Mouse (Mus musculus): Measurements from ENCODE around the gene Gm4565.
"Not testable (repeated sequence)": the region's sequence is repeated elsewhere in the genome, so short reads cannot be mapped to it uniquely, and the experiment has no call there.

The Gm4565 gene

DNA sequence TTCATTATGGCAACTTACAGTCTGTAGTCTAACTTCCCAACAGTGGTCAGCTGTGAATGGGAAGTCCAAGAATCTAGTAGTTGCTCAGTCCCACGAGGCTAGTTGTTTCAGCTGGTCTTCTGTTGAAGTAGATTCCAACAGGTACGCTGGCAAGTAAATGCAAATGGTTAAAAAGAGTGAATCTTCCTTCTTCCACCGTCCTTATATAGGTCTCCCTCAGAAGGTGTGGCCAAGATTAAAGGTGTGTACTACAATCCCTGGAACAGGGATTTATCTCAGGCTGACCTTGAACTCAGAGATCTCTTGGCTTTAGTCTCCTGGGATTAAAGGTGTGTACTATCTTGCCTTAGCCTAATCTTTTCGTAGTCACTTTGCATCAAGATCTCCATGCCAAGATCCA is at the start of gene Gm4565:
TSS of gene Gm4565 (minus strand) at position 101 of the 400 bp plus-strand sequence.
- DNase-seq (ENCODE audit: low read depth, low spot score): not testable (repeated sequence)

DNA sequence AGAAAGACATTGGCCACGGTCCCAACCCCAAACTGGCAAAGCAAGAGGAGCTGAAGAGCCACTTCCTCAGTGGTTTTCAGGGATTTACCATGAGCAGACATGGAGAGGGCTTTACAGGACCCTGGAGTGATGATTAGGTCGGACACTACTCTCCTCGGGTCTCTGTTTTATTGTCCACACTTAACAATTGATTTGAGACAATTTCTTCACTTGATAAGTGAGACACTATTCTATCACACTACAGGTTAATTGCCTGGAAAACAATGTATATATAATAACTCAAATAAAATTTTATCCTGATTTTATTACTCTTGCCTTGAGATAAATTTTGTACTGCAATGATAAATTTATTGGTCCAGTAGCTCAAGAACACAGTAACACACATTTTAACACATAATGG is 22.7 kb downstream of the Gm4565 start, which contains the start of gene Gm4201:
TSS of gene Gm4201 (minus strand) at position 101 of the 400 bp plus-strand sequence.
- DNase-seq (ENCODE audit: low read depth, low spot score): not testable (repeated sequence)

DNA sequence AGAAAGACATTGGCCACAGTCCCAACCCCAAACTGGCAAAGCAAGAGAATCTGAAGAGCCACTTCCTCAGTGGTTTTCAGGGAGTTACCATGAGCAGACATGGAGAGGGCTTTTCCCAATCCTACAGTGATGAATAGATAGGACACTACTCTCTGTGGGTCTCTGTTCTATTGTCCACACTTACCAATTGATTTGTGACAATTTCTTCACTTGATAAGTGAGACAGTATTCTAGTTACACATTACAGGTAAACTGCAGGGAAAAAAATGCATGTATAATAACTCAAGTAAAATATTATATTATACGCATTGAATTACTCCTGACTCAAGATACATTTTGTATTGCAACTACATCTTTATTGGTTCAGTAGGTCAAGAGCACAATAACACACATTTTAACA is 53.1 kb downstream of the Gm4565 start, which contains the start of gene Gm8677:
TSS of gene Gm8677 (minus strand) at position 101 of the 400 bp plus-strand sequence.
- DNase-seq (ENCODE audit: low read depth, low spot score): not testable (repeated sequence)

All from ES-CJ7 (cell line).